Mouse (Mus musculus) forebrain, embryonic 12.5 days (tissue): ENCODE results near the gene Chrm3. TPM values are rescaled to one million over a fixed set of nuclear protein-coding genes. Genes with fewer than 3 reads are reported as not detected.
A peak's percentile ranks its signal among the peaks of the same experiment; 100 is the strongest.

Experiments used
- ATAC-seq: fragments of 200-750 bp; cut with Nextera tagmentation; 2 replicates; pipeline ENCODE4 v1.8.0; 2017; ENCODE audit warnings: moderate TSS enrichment; ENCODE audit not compliant: low FRiP score
- H3K27ac ChIP-seq: fragments of 300-500 bp; sonication (generic); 2 replicates; pipeline ENCODE4 v1.5.1; 2016; ENCODE audit warnings: mild to moderate bottlenecking
- H3K27me3 ChIP-seq: fragments of 300-500 bp; sonication (generic); 2 replicates; pipeline ENCODE4 v1.6.1; 2016; ENCODE audit warnings: mild to moderate bottlenecking
- H3K36me3 ChIP-seq: fragments of 300-500 bp; sonication (generic); replicated peaks from 2 replicates; pipeline ENCODE4 v1.6.1; 2016; ENCODE audit warnings: mild to moderate bottlenecking
- H3K4me1 ChIP-seq: fragments of 300-500 bp; sonication (generic); 2 replicates; pipeline ENCODE4 v1.6.1; 2016
- H3K4me2 ChIP-seq: fragments of 300-500 bp; sonication (generic); 2 replicates; pipeline ENCODE4 v1.6.1; 2016; ENCODE audit warnings: mild to moderate bottlenecking, moderate library complexity
- H3K4me3 ChIP-seq: fragments of 300-500 bp; sonication (generic); replicated peaks from 2 replicates; pipeline ENCODE4 v1.5.1; 2016; ENCODE audit warnings: mild to moderate bottlenecking
- H3K9ac ChIP-seq: fragments of 300-500 bp; sonication (generic); 2 replicates; pipeline ENCODE4 v1.6.1; 2016; ENCODE audit warnings: mild to moderate bottlenecking
- H3K9me3 ChIP-seq: fragments of 300-500 bp; sonication (generic); 2 replicates; pipeline ENCODE4 v1.6.1; 2016
- WGBS: fragments of 180-500 bp; shearing (Covaris S2); methylation state at CpG from one replicate; pipeline ENCODE4 v1.1.7; 2016; 5-methylcytosine and 5-hydroxymethylcytosine counted together
- polyA plus RNA-seq: library from polyadenylated mRNA; unstranded; fragments of >200 nt; fragmentation: Nextera tagmentation; extraction: Ambion mirVana; gene quantifications from 2 replicates; pipeline ENCODE4 v1.2.1, GENCODE M21; 2016

Chrm3 gene
- polyA plus RNA-seq, 1 experiment from 2014 or later, result 0.59 TPM

- WGBS, result 79% methylated on average over 2 of the region's 2 CpGs
- no peak overlapping the region for H3K27ac ChIP-seq
- no peaks in the 10 kb centered on the region for H3K27me3 ChIP-seq
- H3K4me1 ChIP-seq, result no peaks in the 10 kb centered on the region
- no peaks in the 10 kb centered on the region for H3K9me3 ChIP-seq
- no peaks in the 10 kb centered on the region for H3K36me3 ChIP-seq
- no peak overlapping the region for H3K4me2 ChIP-seq
- no peak for ATAC-seq
- H3K9ac ChIP-seq, result no peak overlapping the region
- H3K4me3 ChIP-seq, result no peak overlapping the region
Measured at GRCm38 (mm10) chr13:10112211-10112610, 248.4 kb downstream of the Chrm3 start.

- H3K27me3 ChIP-seq, result no peaks in the 10 kb centered on the region
- no peaks in the 10 kb centered on the region for H3K9me3 ChIP-seq
- no peak overlapping the region for H3K27ac ChIP-seq
- H3K4me1 ChIP-seq, result no peaks in the 10 kb centered on the region
- no peak for ATAC-seq
- no peak overlapping the region for H3K4me3 ChIP-seq
- no peaks in the 10 kb centered on the region for H3K36me3 ChIP-seq
- no peak overlapping the region for H3K4me2 ChIP-seq
- WGBS, result 44% methylated on average over 1 of the region's 1 CpGs
- no peak overlapping the region for H3K9ac ChIP-seq
Measured at GRCm38 (mm10) chr13:10109542-10109941, 251.1 kb downstream of the Chrm3 start.

- ATAC-seq, result no peak
- H3K27me3 ChIP-seq, result no peaks in the 10 kb centered on the region
- no peak overlapping the region for H3K4me2 ChIP-seq
- 79% methylated on average over 7 of the region's 7 CpGs for WGBS
- H3K4me3 ChIP-seq, result no peak overlapping the region
- no peaks in the 10 kb centered on the region for H3K9me3 ChIP-seq
- H3K9ac ChIP-seq, result no peak overlapping the region
- no peaks in the 10 kb centered on the region for H3K36me3 ChIP-seq
- H3K27ac ChIP-seq, result no peak overlapping the region
- no peaks in the 10 kb centered on the region for H3K4me1 ChIP-seq
Measured at GRCm38 (mm10) chr13:10107331-10107730, 253.3 kb downstream of the Chrm3 start.

GRCm38 (mm10) chr13:10090778-10091177, 269.9 kb downstream of the Chrm3 start:
- H3K4me1 ChIP-seq, result no peaks in the 10 kb centered on the region
- WGBS, result 83% methylated on average over 4 of the region's 4 CpGs
- H3K27me3 ChIP-seq, result no peaks in the 10 kb centered on the region
- H3K9ac ChIP-seq, result no peak overlapping the region
- no peak overlapping the region for H3K27ac ChIP-seq
- H3K9me3 ChIP-seq, result no peaks in the 10 kb centered on the region
- no peak overlapping the region for H3K4me3 ChIP-seq
- no peak overlapping the region for H3K4me2 ChIP-seq
- no peaks in the 10 kb centered on the region for H3K36me3 ChIP-seq
- no peak for ATAC-seq

GRCm38 (mm10) chr13:10086336-10086735, 274.3 kb downstream of the Chrm3 start:
- Histone ChIP-seq H3K27me3 (no peaks in the 10 kb centered on the region), H3K27ac (no peak overlapping the region), H3K36me3 (no peaks in the 10 kb centered on the region), H3K9ac (no peak overlapping the region), H3K4me2 (no peak overlapping the region), H3K4me1 (no peaks in the 10 kb centered on the region), H3K4me3 (no peak overlapping the region), H3K9me3 (no peaks in the 10 kb centered on the region)
- 0 out of 2 replicates have a peak, but pooled peaks have one; percentile 14 for ATAC-seq
- WGBS, result 83% methylated on average over 6 of the region's 6 CpGs

- H3K27me3 ChIP-seq, result no peaks in the 10 kb centered on the region
- ATAC-seq, result no peak
- WGBS, result 89% methylated on average over 6 of the region's 6 CpGs
Measured at GRCm38 (mm10) chr13:10081896-10082426, 278.7 kb downstream of the Chrm3 start.

GRCm38 (mm10) chr13:10071165-10071564, 289.5 kb downstream of the Chrm3 start:
- no peaks in the 10 kb centered on the region for H3K27me3 ChIP-seq

More at GRCm38 (mm10) chr13:10081896-10082426, 278.7 kb downstream of the Chrm3 start:
- no peak overlapping the region for H3K9ac ChIP-seq
- no peaks in the 10 kb centered on the region for H3K36me3 ChIP-seq
- H3K4me2 ChIP-seq, result no peak overlapping the region
- no peak overlapping the region for H3K4me3 ChIP-seq
- no peak overlapping the region for H3K27ac ChIP-seq
- H3K9me3 ChIP-seq, result no peaks in the 10 kb centered on the region
- no peaks in the 10 kb centered on the region for H3K4me1 ChIP-seq

GRCm38 (mm10) chr13:10068927-10069580, 291.6 kb downstream of the Chrm3 start:
- WGBS, result 92% methylated on average over 10 of the region's 10 CpGs
- ATAC-seq, result no peak
- no peak overlapping the region for H3K4me3 ChIP-seq
- H3K9ac ChIP-seq, result no peak overlapping the region
- no peak overlapping the region for H3K27ac ChIP-seq
- no peaks in the 10 kb centered on the region for H3K4me1 ChIP-seq
- no peak overlapping the region for H3K4me2 ChIP-seq
- H3K27me3 ChIP-seq, result no peaks in the 10 kb centered on the region
- H3K36me3 ChIP-seq, result no peaks in the 10 kb centered on the region
- no peaks in the 10 kb centered on the region for H3K9me3 ChIP-seq

More at GRCm38 (mm10) chr13:10071165-10071564, 289.5 kb downstream of the Chrm3 start:
- Histone ChIP-seq H3K4me1 (no peaks in the 10 kb centered on the region), H3K27ac (no peak overlapping the region), H3K9ac (no peak overlapping the region), H3K4me2 (no peak overlapping the region), H3K36me3 (no peaks in the 10 kb centered on the region), H3K9me3 (no peaks in the 10 kb centered on the region), H3K4me3 (no peak overlapping the region)
- 57% methylated on average over 5 of the region's 5 CpGs for WGBS
- peak; percentile 72; the same call in 1 of the 2 replicates for ATAC-seq

- Histone ChIP-seq H3K27ac (no peak overlapping the region), H3K27me3 (no peaks in the 10 kb centered on the region), H3K4me3 (no peak overlapping the region), H3K36me3 (no peaks in the 10 kb centered on the region), H3K4me1 (no peaks in the 10 kb centered on the region), H3K9me3 (no peaks in the 10 kb centered on the region), H3K9ac (no peak overlapping the region), H3K4me2 (no peak overlapping the region)
- no peak for ATAC-seq
- WGBS, result 89% methylated on average over 12 of the region's 12 CpGs
Measured at GRCm38 (mm10) chr13:10066829-10067618, 293.6 kb downstream of the Chrm3 start.

- WGBS, result 54% methylated on average over 2 of the region's 2 CpGs
- no peak for ATAC-seq
- H3K4me1 ChIP-seq, result no peaks in the 10 kb centered on the region
- no peak overlapping the region for H3K27ac ChIP-seq
- no peak overlapping the region for H3K9ac ChIP-seq
- H3K27me3 ChIP-seq, result no peaks in the 10 kb centered on the region
- no peaks in the 10 kb centered on the region for H3K36me3 ChIP-seq
- no peak overlapping the region for H3K4me3 ChIP-seq
- H3K4me2 ChIP-seq, result no peak overlapping the region
- no peaks in the 10 kb centered on the region for H3K9me3 ChIP-seq
Measured at GRCm38 (mm10) chr13:10065776-10066175, 294.9 kb downstream of the Chrm3 start.

GRCm38 (mm10) chr13:10062681-10063080, 298.0 kb downstream of the Chrm3 start:
- Histone ChIP-seq H3K36me3 (no peaks in the 10 kb centered on the region), H3K4me1 (no peaks in the 10 kb centered on the region), H3K9me3 (no peaks in the 10 kb centered on the region), H3K4me2 (no peak overlapping the region), H3K27ac (no peak overlapping the region), H3K27me3 (no peaks in the 10 kb centered on the region), H3K4me3 (no peak overlapping the region), H3K9ac (no peak overlapping the region)
- ATAC-seq, result no peak
- WGBS, result 90% methylated on average over 5 of the region's 5 CpGs

- no peak overlapping the region for H3K9ac ChIP-seq
- 47% methylated on average over 1 of the region's 1 CpGs for WGBS
- no peaks in the 10 kb centered on the region for H3K27me3 ChIP-seq
- H3K4me1 ChIP-seq, result no peaks in the 10 kb centered on the region
- no peak overlapping the region for H3K27ac ChIP-seq
- H3K4me3 ChIP-seq, result no peak overlapping the region
- no peaks in the 10 kb centered on the region for H3K9me3 ChIP-seq
- no peaks in the 10 kb centered on the region for H3K36me3 ChIP-seq
- H3K4me2 ChIP-seq, result no peak overlapping the region
- no peak for ATAC-seq
Measured at GRCm38 (mm10) chr13:10058993-10059392, 301.7 kb downstream of the Chrm3 start.
